Comparison of ENCODE assay signal across 11 mouse cellular contexts in genomic region chr7:114402130-114402529, GRCm38 (mm10). TPM values are rescaled to one million over a fixed set of nuclear protein-coding genes. Genes with fewer than 3 reads are reported as not detected.
A peak's percentile ranks its signal among the peaks of the same experiment; 100 is the strongest.
DNase-seq lines count a peak whose midpoint lies in the region.
"Had no signal": no experiment of that assay in that cellular context is flagged by ENCODE, and none has a peak within 500 bp of the region (broad histone marks: within the 10 kb centered on the region; RNA-seq: fewer than 3 reads in every experiment).

No protein-coding gene starts in this region.

- DNase-seq in adrenal gland, adult 2 months, result peak; percentile 52
- no peak for DNase-seq in adrenal gland, postnatal 4 days (ENCODE audit: low spot score in 2 of 2)
- DNase-seq in layer of hippocampus, adult 9-11 months, result peak; percentile 6
- no peak for DNase-seq in layer of hippocampus, adult 8-10 months (ENCODE audit: low spot score in 2 of 2)
- peak; percentile 78 for DNase-seq in cerebellum, adult 9-11 months
- DNase-seq in embryo, embryonic 10.5 days (ENCODE audit: low spot score), result no peak
- no peak for DNase-seq in lung, adult 18-20 months
- DNase-seq in left cerebral cortex, adult 11 months (ENCODE audit: low spot score), result no peak
- DNase-seq: B cell, adult 2 months; gastrocnemius, postnatal 36 days; heart, postnatal 14 days had no signal

RNA-seq across cellular contexts. Expression of gene Pde3b, which starts 13.0 kb away (rescaled TPM):
- total RNA-seq in adrenal gland, adult 2 months (2021), result 10 to 100 TPM; 46.7 to 74.0 TPM
- 9.4 and 31.7 TPM in 2 replicates for polyA plus RNA-seq in adrenal gland, adult 2 months (2012; rRNA removed)
- 10 to 100 TPM; 12.2 to 13.1 TPM for total RNA-seq in adrenal gland, postnatal 4 days (2021)
- 10 to 100 TPM in 3 of 4 experiments, 1 to 10 TPM in 1; 9.1 to 13.4 (median 11.3) TPM for total RNA-seq in layer of hippocampus, adult 8-10 months (2022)

Comparison
In these comparisons a context has a peak if more than half of its experiments do, and no peak if none do; other contexts are left out.
1. DNase-seq: peak in adrenal gland, adult 2 months (single experiment), layer of hippocampus, adult 9-11 months (single experiment) and cerebellum, adult 9-11 months (single experiment); none in adrenal gland, postnatal 4 days (0 of 2), layer of hippocampus, adult 8-10 months (0 of 2), embryo, embryonic 10.5 days (single experiment), lung, adult 18-20 months (0 of 2) and left cerebral cortex, adult 11 months (single experiment).